Mouse (Mus musculus) kidney, postnatal 4 days (tissue): ENCODE data around the gene Galnt18.

Experiments
- DNase-seq, 2 experiments: peaks; one replicate each; pipeline ENCODE4 v3.0.0; 2021; ENCODE audit warnings: mixed read lengths in 2 of 2

The Galnt18 gene

DNA sequence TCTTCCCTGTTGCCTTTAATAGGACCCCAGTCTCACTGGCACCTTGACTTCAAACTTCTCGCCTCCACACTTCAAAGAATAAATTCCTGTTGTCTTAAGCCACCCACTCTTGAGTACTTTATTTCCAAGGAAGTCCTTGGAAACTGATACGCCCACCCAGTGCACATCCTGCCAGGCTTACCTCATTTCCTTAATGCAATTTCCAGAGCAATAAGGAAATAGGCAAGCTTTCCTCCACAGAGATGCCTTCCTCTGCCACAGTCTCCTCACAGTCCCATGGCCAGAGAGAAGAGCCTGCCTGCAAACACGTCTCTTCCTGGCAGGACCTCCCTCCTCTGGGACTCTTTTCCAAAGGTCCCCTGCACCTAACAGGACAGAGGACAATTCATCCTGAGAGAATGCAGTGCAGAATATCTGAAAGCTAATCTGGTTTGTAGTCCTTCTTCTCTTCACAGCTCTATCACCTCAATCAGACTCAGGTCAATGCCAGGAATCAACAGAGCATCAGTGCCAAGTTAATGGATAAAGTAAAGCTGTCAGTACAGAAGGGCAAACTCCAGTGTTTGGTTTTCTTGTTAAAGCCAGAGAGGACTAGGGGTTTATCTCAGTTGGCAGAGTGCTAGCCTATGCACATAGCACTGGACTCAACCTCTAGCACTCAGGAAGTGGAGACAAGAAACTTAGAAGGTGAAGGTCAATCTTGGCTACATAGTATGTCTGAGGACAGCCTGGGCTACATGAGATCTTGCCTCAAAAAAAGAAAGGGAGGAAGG, 65.8 kb downstream of the Galnt18 start:
- DNase-seq = peak in 1 of 2 experiments; percentile 35

GRCm38 (mm10) chr7:111712797-111713196, 67.0 kb downstream of the Galnt18 start:
- DNase-seq = no peak

DNA sequence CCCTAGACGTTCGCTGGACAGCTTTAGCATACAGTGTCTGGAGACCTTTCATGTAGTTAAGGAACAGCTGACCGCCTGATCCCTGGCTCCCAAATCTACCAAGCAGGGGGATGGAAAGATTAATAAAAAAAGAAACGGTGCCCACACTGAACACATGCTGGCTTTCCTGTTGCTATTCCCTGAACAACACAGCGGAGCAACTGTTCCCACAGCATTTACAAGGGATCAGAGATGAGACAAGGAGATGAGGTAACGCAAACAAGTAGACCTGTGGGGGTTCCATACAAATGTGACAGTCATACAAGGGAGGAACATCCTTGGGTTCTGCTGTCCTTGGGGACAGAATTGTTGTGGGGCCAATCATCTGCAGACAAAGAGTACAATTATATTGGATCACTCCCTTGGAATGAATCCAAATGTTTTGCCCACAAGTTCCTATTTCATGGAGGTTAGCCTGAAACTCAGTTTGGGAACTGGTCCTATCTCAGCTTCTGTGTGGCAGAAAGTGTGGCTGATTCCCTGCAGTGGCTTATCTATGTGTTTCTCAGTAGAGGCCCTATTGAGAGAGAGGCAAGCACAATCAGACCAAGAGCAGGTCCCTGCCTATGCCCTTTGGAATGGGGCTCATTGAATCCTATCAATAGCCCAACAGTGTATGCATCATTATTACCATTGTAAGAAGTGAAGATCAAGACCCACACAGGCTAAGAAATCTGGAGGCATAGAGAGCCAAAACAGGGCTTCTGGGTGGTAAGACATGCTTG, 68.5 kb downstream of the Galnt18 start:
- no peak for DNase-seq

DNA sequence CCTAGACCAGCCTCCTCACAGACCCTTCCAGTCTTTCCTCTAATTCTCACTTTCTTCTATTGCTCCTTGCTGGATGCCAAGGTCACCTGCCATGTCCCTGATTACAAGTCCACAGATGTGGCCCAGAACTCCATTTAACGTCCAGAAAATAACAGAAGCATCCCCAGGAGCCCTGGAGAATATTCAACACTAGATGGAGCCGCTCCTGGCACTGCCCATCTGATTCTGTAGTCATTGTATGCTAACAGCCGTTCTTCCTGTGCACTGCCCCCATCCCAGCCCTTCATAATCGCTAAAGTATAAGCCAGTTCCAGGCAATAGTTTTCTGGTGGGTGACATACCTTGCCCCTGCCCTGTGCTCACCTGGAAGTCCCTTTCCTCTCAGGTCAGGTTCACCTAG, 69.5 kb downstream of the Galnt18 start:
- DNase-seq = peak in 1 of 2 experiments; percentile 24

DNA sequence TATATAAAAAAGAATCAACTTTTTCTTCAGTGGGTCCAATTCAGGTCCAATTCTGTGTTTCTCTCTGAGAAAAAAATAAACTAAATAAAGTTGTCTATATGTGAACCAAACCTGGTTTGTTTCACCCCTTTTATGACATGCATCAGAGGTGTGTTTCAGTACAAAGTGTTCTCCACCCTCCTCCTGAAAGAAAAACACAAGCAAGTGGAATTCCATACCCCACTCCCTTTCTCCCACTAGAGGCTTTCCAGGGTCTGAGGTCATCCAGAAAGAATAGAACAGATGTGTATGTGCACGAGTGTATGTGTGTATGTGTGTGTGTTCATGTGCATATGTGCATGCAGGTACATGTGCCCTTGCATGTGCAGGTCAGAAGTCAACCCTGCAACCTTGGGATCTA, 71.2 kb downstream of the Galnt18 start:
- no peak for DNase-seq

- no peak for DNase-seq
Observed at GRCm38 (mm10) chr7:111702961-111703360, 76.8 kb downstream of the Galnt18 start.

- no peak for DNase-seq
Observed at GRCm38 (mm10) chr7:111701788-111702187, 78.0 kb downstream of the Galnt18 start.

DNA sequence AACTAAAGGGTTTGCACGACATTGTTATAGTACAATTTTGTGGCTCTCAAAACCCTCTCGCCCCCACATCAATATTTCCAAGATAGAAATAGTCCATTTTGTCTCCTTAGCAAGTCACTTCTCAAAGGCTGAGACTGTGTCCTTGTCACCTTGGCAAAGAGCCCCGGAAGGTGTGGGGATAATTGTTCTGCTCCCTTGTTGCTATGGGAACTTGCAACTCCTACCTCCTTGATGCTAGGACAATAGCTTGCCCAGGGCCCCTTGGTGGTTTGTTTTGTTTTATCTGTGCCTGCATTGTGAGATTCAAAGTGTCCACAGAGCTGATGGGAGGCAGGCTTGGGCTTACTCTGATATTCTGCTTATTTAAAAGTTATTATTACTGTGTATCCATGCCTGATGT, 80.3 kb downstream of the Galnt18 start:
- no peak for DNase-seq

DNA sequence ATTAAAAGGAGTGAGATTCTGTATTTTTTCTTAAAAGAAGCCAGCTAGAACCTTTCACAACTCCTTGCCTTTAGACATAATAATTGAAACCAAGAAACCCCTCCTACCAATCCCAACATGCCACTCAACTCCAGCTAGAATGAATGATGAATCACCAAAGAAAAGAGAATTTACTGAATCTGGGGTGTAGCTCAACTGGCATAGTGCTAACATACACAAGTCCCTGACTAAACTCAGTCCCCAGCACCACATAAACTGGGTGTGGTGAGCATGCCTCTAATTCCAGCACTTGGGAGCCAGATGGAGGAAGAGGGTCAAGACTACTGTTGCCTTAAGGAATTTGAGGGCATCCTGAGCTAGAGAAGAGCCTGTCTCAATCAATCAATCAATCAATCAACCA, 83.6 kb downstream of the Galnt18 start:
- DNase-seq = no peak

- peak in 1 of 2 experiments; percentile 11 for DNase-seq
Observed at GRCm38 (mm10) chr7:111694312-111694711, 85.5 kb downstream of the Galnt18 start.

GRCm38 (mm10) chr7:111692641-111693261, 87.0 kb downstream of the Galnt18 start:
- no peak for DNase-seq

- DNase-seq = no peak
Observed at GRCm38 (mm10) chr7:111680108-111680507, 99.7 kb downstream of the Galnt18 start.

- no peak for DNase-seq
Observed at GRCm38 (mm10) chr7:111676483-111676882, 103.3 kb downstream of the Galnt18 start.

DNA sequence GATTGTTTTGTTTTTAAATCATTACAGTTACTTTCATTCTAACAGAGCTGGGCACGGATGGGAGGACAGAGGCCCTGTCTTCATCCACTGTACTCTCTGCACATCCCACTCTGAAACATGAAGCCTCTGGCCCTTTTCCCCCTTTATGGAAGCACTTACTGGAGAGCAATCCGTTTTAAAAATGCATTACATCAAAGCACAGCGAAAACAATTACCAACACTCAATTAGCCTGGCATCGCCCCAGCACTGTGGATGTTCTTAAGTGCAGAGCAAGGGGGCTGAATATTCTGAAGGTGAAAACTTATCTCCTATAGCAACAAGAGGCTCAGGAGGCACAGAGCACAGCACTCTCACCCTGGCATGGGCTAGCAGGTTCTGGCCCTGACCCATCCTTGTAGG, 107.3 kb downstream of the Galnt18 start:
- no peak for DNase-seq

DNA sequence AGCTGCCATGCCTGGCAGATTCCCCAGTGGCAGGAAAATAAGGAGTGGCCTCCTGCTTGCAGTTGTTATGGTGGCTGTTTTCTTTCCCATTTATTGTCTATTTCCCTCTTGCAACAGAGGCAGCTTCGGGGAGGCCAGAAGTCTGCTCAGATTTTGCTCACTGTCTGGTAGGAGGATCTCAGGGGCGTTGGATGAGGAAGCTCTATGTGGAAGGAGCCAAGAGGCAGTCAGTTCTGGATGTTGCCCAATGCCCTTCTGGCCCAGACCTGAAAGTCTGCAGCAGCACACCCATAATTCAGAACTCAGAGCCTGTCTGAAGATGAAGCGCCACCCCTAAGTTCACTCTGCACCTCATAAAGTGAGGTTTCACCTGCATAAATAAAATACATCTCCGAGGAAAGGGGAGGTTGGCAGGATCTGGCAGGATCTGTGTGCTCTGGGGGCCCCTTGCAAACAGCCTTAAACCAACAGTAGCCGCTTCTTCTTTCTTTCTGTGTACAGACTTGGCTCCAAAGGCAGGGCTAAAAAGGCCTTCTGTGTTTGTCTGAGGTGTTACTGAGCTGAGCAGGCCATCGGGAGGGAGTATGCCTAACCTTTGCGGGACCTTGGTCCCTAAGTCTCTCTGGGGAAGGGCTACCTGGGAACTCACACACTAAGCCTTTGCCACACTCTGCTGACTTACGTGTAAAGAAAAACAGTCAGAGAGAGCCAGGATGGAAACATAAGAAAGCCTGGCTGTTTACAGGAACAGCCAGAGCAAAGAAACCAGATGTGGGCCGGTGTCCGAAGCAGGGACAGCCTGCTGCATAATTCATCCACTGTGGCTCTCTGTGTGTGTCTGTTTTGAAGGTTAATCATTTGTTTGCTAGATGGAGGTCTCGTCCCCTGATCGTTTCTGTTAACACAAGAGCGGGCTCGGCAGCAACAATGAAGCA, 116.4 kb downstream of the Galnt18 start:
- DNase-seq = no peak

GRCm38 (mm10) chr7:111658579-111658978, 121.2 kb downstream of the Galnt18 start:
- DNase-seq = no peak

GRCm38 (mm10) chr7:111655002-111655401, 124.8 kb downstream of the Galnt18 start:
- DNase-seq = no peak

GRCm38 (mm10) chr7:111654526-111654925, 125.3 kb downstream of the Galnt18 start:
- no peak for DNase-seq

DNA sequence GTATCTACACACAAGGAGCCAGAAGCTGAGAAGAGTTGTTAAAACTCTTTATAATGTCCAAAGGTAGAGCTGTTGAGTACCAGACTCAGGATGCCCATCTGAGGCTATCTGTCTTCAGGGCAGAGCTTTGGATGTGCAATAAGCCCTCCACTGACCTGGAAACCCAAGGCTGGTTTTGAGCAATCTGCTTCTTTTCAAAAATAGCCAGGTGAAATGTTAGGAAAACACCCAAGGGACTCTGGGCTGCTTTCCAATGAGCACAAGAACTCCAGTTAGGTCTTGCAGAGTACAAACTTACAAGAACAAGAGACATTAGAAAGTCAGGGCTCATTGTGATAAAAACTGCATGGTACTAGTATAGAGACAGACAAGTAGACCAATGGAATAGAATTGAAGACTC, 135.4 kb downstream of the Galnt18 start:
- DNase-seq = no peak

DNA sequence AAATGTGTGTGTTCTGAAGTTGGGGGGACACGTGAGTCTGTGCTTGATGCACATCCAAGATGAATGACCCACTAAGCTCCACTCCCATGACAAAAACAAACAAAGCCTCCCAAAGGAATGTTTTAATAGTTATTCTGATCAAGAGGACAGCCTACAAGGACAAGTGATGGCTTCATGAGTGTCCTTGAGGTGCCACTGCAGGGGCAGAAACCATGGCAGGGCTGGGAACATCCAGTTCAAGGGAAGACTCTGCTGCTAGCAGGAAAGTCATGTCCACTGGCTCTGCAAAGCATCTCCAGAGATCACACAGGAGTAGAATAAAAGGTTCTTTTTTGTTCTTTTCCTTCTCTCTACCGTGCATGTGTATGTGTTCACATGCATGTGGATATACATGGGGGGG, 140.9 kb downstream of the Galnt18 start:
- DNase-seq = no peak

GRCm38 (mm10) chr7:111638465-111638864, 141.3 kb downstream of the Galnt18 start:
- no peak for DNase-seq

- no peak for DNase-seq
Observed at GRCm38 (mm10) chr7:111637866-111638448, 141.8 kb downstream of the Galnt18 start.
